Mouse (Mus musculus) liver, embryonic 14.5 days (tissue): ENCODE measurements at regions not wholly inside any gene's neighbourhood (a gene's known extent, or its start where the extent isn't known, plus 50 kb on each side); places are given as distances from the start of the nearest gene placed in this dataset.

Experiments
- CTCF ChIP-seq: IDR thresholded peaks from 2 replicates; pipeline ENCODE4 v1.5.1; 2016; ENCODE audit warnings: antibody characterized with exemption, low read depth, control low read depth
- EP300 ChIP-seq: IDR thresholded peaks from 2 replicates; pipeline ENCODE4 v1.6.1; 2016; ENCODE audit warnings: antibody characterized with exemption, low read depth

- TF ChIP-seq CTCF (no peak), EP300 (no peak)
Observed at GRCm38 (mm10) chr17:84846141-84846540, 55.6 kb upstream of the Lrpprc start.
